Mouse (Mus musculus) kidney, postnatal 25 days (tissue): ENCODE measurements around the gene Gm21209.
"Not testable (repeated sequence)": the region's sequence is repeated elsewhere in the genome, so short reads cannot be mapped to it uniquely, and the experiment has no call there.

Source experiments
- DNase-seq, 2 experiments: peaks; one replicate each; pipeline ENCODE4 v3.0.0; 2021; ENCODE audit warnings: mixed read lengths in 2 of 2

Gm21209 gene

DNA sequence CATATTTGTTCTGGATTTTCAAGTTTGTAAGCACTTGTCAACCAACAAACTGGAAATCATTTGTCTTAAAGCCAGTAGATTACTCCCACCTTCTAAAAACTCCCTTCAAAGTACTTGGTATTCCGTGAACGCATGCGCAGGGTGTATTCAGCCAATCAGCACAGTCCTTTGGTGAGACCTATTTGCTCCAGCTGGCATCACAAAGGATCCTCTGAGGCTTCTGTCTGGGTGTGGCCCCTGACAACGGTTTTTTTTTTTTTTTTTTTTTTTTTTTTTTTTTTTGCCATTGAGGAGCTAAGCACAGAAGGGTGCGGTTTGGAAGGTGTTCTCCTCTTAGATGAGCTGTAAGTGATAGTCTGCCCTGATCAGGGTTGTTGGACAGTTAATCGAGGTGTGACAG lies at the start of gene Gm21209:
Gene Gm21209 (plus strand): TSS at position 301 of the 400 bp plus-strand sequence.
- not testable (repeated sequence) for DNase-seq
